Mouse (Mus musculus) thymus, postnatal 25 days (tissue): Measurements from ENCODE around the gene Dnaic1.
A peak's percentile ranks its signal among the peaks of the same experiment; 100 is the strongest.

ENCODE experiments used
- DNase-seq: peaks from one replicate; pipeline ENCODE4 v3.0.0; 2022

Dnaic1 gene

GRCm38 (mm10) chr4:41636882-41637635, 67.5 kb downstream of the Dnaic1 start:
- DNase-seq = no peak

- DNase-seq = no peak
These were observed 68.7 kb downstream of the Dnaic1 start for GRCm38 (mm10) chr4:41638186-41638731.

GRCm38 (mm10) chr4:41638828-41639213, 69.2 kb downstream of the Dnaic1 start:
- no peak for DNase-seq

- no peak for DNase-seq
These were observed 69.8 kb downstream of the Dnaic1 start for GRCm38 (mm10) chr4:41639214-41639841.

GRCm38 (mm10) chr4:41639913-41640507, 70.4 kb downstream of the Dnaic1 start, which contains the start of gene Enho:
Gene Enho (minus strand): TSS chr4:41640324.
- DNase-seq = peak; percentile 90

- no peak for DNase-seq
These were observed 71.7 kb downstream of the Dnaic1 start for GRCm38 (mm10) chr4:41641199-41641822.

GRCm38 (mm10) chr4:41645488-41645887, 75.9 kb downstream of the Dnaic1 start:
- DNase-seq = no peak

- no peak for DNase-seq
These were observed 78.6 kb downstream of the Dnaic1 start for GRCm38 (mm10) chr4:41648157-41648556.

GRCm38 (mm10) chr4:41648627-41649026, 79.1 kb downstream of the Dnaic1 start:
- no peak for DNase-seq

- DNase-seq = peak; percentile 66
These were observed 83.7 kb downstream of the Dnaic1 start for GRCm38 (mm10) chr4:41653296-41653695.

GRCm38 (mm10) chr4:41653730-41654129, 84.2 kb downstream of the Dnaic1 start:
- no peak for DNase-seq

- peak; percentile 19 for DNase-seq
These were observed 84.6 kb downstream of the Dnaic1 start for GRCm38 (mm10) chr4:41654217-41654616.

GRCm38 (mm10) chr4:41655525-41655924, 86.0 kb downstream of the Dnaic1 start:
- no peak for DNase-seq

GRCm38 (mm10) chr4:41658566-41659384, 89.2 kb downstream of the Dnaic1 start:
- no peak for DNase-seq

GRCm38 (mm10) chr4:41659556-41659955, 90.0 kb downstream of the Dnaic1 start:
- no peak for DNase-seq

- no peak for DNase-seq
These were observed 91.4 kb downstream of the Dnaic1 start for GRCm38 (mm10) chr4:41660851-41661430.

GRCm38 (mm10) chr4:41662723-41663122, 93.1 kb downstream of the Dnaic1 start:
- no peak for DNase-seq

- no peak for DNase-seq
These were observed 94.0 kb downstream of the Dnaic1 start for GRCm38 (mm10) chr4:41663614-41664013.

- DNase-seq = peak; percentile 4
These were observed 95.0 kb downstream of the Dnaic1 start for GRCm38 (mm10) chr4:41664533-41664932.

- DNase-seq = peak; percentile 3
These were observed 95.6 kb downstream of the Dnaic1 start for GRCm38 (mm10) chr4:41665009-41665675.

- DNase-seq = no peak
These were observed 97.1 kb downstream of the Dnaic1 start for GRCm38 (mm10) chr4:41666646-41667045.
